Mouse (Mus musculus): ENCODE results near the gene Slc9a8. TPM values are rescaled to one million over a fixed set of nuclear protein-coding genes. Genes with fewer than 3 reads are reported as not detected.

The Slc9a8 gene
- total and polyA plus RNA-seq, 2 experiments from 2014 or later = 10.7 to 51.5 TPM

DNA sequence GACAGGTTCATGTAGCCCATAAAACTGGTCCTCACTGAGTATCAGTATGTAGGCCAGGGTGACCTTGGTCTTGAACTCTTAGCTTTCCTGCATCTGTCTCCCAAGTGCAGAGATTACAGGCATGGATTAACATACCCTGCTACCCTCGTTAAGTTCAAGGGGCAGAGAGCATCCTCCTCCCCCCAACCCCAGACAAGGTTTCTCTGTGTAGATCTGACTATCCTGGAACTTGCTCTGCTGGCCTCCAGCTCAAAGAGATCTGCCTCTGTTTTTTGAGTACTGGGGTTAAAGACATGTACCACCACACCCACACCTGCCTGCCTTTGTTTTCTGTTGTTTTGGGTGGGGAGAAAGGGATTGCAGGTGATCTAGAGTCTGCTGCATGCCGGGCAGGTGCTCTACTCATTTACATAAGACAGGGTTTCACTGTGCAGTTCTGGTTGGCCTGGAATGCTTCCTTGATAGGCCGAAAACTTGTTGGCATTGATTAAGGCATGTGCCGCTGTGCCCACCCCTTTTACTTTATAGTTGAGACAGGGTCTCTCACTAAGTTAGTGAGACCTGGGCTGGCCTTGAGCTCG, 1.6 kb downstream of the Slc9a8 start:
- Histone ChIP-seq H3K4me1 (ENCODE audit: control insufficient read depth, insufficient read depth) (peaks cover 12% of the 10 kb centered on the region), H3K4me3 (ENCODE audit: low read depth, low read length) (no peak overlapping the region), H3K27me3 (ENCODE audit: control insufficient read depth, insufficient read depth, low read length) (no peaks in the 10 kb centered on the region), H3K36me3 (replicated peaks; ENCODE audit: control insufficient read depth, insufficient read depth, low read length) (peaks cover 44% of the 10 kb centered on the region), H3K9me3 (replicated peaks; ENCODE audit: control insufficient read depth, low read length) (no peaks in the 10 kb centered on the region), H3K27ac (ENCODE audit: low read depth) (no peak overlapping the region), H3K4me2 (ENCODE audit: low read depth, low read length) (no peak overlapping the region), H3K9ac (replicated peaks; ENCODE audit: low read depth, low read length) (no peak overlapping the region)
- DNase-seq (ENCODE audit: low spot score) = no peak
- WGBS = 87% methylated on average over 5 of the region's 5 CpGs
- TF ChIP-seq EP300 (IDR thresholded peaks at IDR 0.05; ENCODE audit: low read depth) (no peak), CTCF (IDR thresholded peaks at IDR 0.05; ENCODE audit: low read depth) (no peak)
- ATAC-seq (ENCODE audit: insufficient read depth, low read depth) = no peak

DNA sequence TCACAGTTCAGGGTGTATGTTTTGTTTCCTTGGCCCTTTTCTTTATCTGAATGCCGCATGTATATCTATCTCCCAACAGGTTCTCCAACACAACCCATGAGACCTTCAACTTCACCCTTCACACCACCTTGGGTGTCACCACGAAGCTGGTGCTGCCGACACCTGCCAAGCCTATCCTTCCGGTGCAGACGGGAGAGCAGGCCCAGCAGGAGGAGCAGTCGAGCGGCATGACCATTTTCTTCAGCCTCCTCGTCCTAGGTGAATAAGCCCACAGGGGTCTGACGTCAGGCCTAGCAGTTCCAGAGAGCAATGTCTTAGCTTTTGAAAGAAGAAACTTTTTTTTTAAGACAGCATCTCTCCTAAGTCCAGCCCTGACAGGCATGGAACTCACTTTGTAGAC, 2.5 kb downstream of the Slc9a8 start:
- no peak overlapping the region for H3K4me2 ChIP-seq (ENCODE audit: low read depth, low read length)
- no peak for ATAC-seq (ENCODE audit: insufficient read depth, low read depth)
- peaks cover 49% of the 10 kb centered on the region for H3K36me3 ChIP-seq (replicated peaks; ENCODE audit: control insufficient read depth, insufficient read depth, low read length)
- no peaks in the 10 kb centered on the region for H3K9me3 ChIP-seq (replicated peaks; ENCODE audit: control insufficient read depth, low read length)
- no peaks in the 10 kb centered on the region for H3K27me3 ChIP-seq (ENCODE audit: control insufficient read depth, insufficient read depth, low read length)
- no peak overlapping the region for H3K27ac ChIP-seq (ENCODE audit: low read depth)
- WGBS = 74% methylated on average over 9 of the region's 9 CpGs
- H3K4me1 ChIP-seq (ENCODE audit: control insufficient read depth, insufficient read depth) = peaks cover 12% of the 10 kb centered on the region
- TF ChIP-seq EP300 (IDR thresholded peaks at IDR 0.05; ENCODE audit: low read depth) (no peak), CTCF (IDR thresholded peaks at IDR 0.05; ENCODE audit: low read depth) (no peak)
- no peak overlapping the region for H3K9ac ChIP-seq (replicated peaks; ENCODE audit: low read depth, low read length)
- no peak overlapping the region for H3K4me3 ChIP-seq (ENCODE audit: low read depth, low read length)
- no peak for DNase-seq (ENCODE audit: low spot score)

GRCm38 (mm10) chr2:167424516-167424915, 3.0 kb downstream of the Slc9a8 start:
- Histone ChIP-seq H3K4me2 (ENCODE audit: low read depth, low read length) (no peak overlapping the region), H3K9ac (replicated peaks; ENCODE audit: low read depth, low read length) (no peak overlapping the region), H3K27me3 (ENCODE audit: control insufficient read depth, insufficient read depth, low read length) (no peaks in the 10 kb centered on the region), H3K4me3 (ENCODE audit: low read depth, low read length) (no peak overlapping the region), H3K9me3 (replicated peaks; ENCODE audit: control insufficient read depth, low read length) (no peaks in the 10 kb centered on the region), H3K4me1 (ENCODE audit: control insufficient read depth, insufficient read depth) (peaks cover 12% of the 10 kb centered on the region), H3K27ac (ENCODE audit: low read depth) (no peak overlapping the region), H3K36me3 (replicated peaks; ENCODE audit: control insufficient read depth, insufficient read depth, low read length) (peaks cover 50% of the 10 kb centered on the region)
- TF ChIP-seq CTCF (IDR thresholded peaks at IDR 0.05; ENCODE audit: low read depth) (no peak), EP300 (IDR thresholded peaks at IDR 0.05; ENCODE audit: low read depth) (no peak)
- 95% methylated on average over 3 of the region's 3 CpGs for WGBS
- ATAC-seq (ENCODE audit: insufficient read depth, low read depth) (no peak), DNase-seq (ENCODE audit: low spot score) (no peak)

GRCm38 (mm10) chr2:167425407-167425806, 3.9 kb downstream of the Slc9a8 start:
- Histone ChIP-seq H3K4me3 (ENCODE audit: low read depth, low read length) (no peak overlapping the region), H3K27ac (ENCODE audit: low read depth) (no peak overlapping the region), H3K4me2 (ENCODE audit: low read depth, low read length) (no peak overlapping the region), H3K36me3 (replicated peaks; ENCODE audit: control insufficient read depth, insufficient read depth, low read length) (peaks cover 50% of the 10 kb centered on the region), H3K9me3 (replicated peaks; ENCODE audit: control insufficient read depth, low read length) (no peaks in the 10 kb centered on the region), H3K9ac (replicated peaks; ENCODE audit: low read depth, low read length) (no peak overlapping the region), H3K27me3 (ENCODE audit: control insufficient read depth, insufficient read depth, low read length) (no peaks in the 10 kb centered on the region), H3K4me1 (ENCODE audit: control insufficient read depth, insufficient read depth) (peaks cover 10% of the 10 kb centered on the region)
- no peak for DNase-seq (ENCODE audit: low spot score)
- WGBS = 60% methylated on average over 6 of the region's 6 CpGs
- TF ChIP-seq CTCF (IDR thresholded peaks at IDR 0.05; ENCODE audit: low read depth) = no peak
- TF ChIP-seq EP300 (IDR thresholded peaks at IDR 0.05; ENCODE audit: low read depth) = no peak
- ATAC-seq (ENCODE audit: insufficient read depth, low read depth) = no peak

- TF ChIP-seq CTCF (IDR thresholded peaks at IDR 0.05; ENCODE audit: low read depth) (no peak), EP300 (IDR thresholded peaks at IDR 0.05; ENCODE audit: low read depth) (no peak)
- Histone ChIP-seq H3K9me3 (replicated peaks; ENCODE audit: control insufficient read depth, low read length) (no peaks in the 10 kb centered on the region), H3K27ac (ENCODE audit: low read depth) (no peak overlapping the region), H3K27me3 (ENCODE audit: control insufficient read depth, insufficient read depth, low read length) (no peaks in the 10 kb centered on the region), H3K4me2 (ENCODE audit: low read depth, low read length) (no peak overlapping the region), H3K9ac (replicated peaks; ENCODE audit: low read depth, low read length) (no peak overlapping the region), H3K4me1 (ENCODE audit: control insufficient read depth, insufficient read depth) (no peaks in the 10 kb centered on the region), H3K4me3 (ENCODE audit: low read depth, low read length) (no peak overlapping the region), H3K36me3 (replicated peaks; ENCODE audit: control insufficient read depth, insufficient read depth, low read length) (peaks cover 61% of the 10 kb centered on the region)
- DNase-seq (ENCODE audit: low spot score) = no peak
- 88% methylated on average over 5 of the region's 5 CpGs for WGBS
- no peak for ATAC-seq (ENCODE audit: insufficient read depth, low read depth)
Observed at GRCm38 (mm10) chr2:167429596-167429995, 8.1 kb downstream of the Slc9a8 start.
